Mouse (Mus musculus) midbrain, embryonic 10.5 days (tissue): ENCODE data around the gene Pde10a. TPM values are rescaled to one million over a fixed set of nuclear protein-coding genes. Genes with fewer than 3 reads are reported as not detected.
"Not testable (repeated sequence)": the region's sequence is repeated elsewhere in the genome, so short reads cannot be mapped to it uniquely, and the experiment has no call there.

ENCODE experiments used
- DNase-seq: peaks from one replicate; pipeline ENCODE4 v3.0.0-alpha.2; 2017; ENCODE audit warnings: low spot score
- H3K27ac ChIP-seq: fragments of 300-500 bp; sonication (generic); replicated peaks from 2 replicates; pipeline ENCODE4 v1.5.1; 2016; ENCODE audit warnings: mild to moderate bottlenecking
- H3K27me3 ChIP-seq: fragments of 300-500 bp; sonication (generic); 2 replicates; pipeline ENCODE4 v1.6.1; 2016; ENCODE audit warnings: low read depth, mild to moderate bottlenecking; ENCODE audit not compliant: poor library complexity, severe bottlenecking
- H3K36me3 ChIP-seq: fragments of 300-500 bp; sonication (generic); 2 replicates; pipeline ENCODE4 v1.6.1; 2016; ENCODE audit warnings: mild to moderate bottlenecking, moderate library complexity
- H3K4me1 ChIP-seq: fragments of 300-500 bp; sonication (generic); 2 replicates; pipeline ENCODE4 v1.6.1; 2016
- H3K4me3 ChIP-seq: fragments of 300-500 bp; sonication (generic); 2 replicates; pipeline ENCODE4 v1.5.1; 2016; ENCODE audit warnings: mild to moderate bottlenecking, moderate library complexity
- H3K9me3 ChIP-seq: fragments of 300-500 bp; sonication (generic); replicated peaks from 2 replicates; pipeline ENCODE4 v1.6.1; 2016; ENCODE audit warnings: mild to moderate bottlenecking
- WGBS: fragments of 180-500 bp; shearing (Covaris S2); methylation state at CpG from one replicate; pipeline ENCODE4 v1.1.7; 2016; 5-methylcytosine and 5-hydroxymethylcytosine counted together
- polyA plus RNA-seq: library from polyadenylated mRNA; unstranded; fragments of >200 nt; fragmentation: Nextera tagmentation; extraction: Ambion mirVana; gene quantifications from 2 replicates; pipeline ENCODE4 v1.2.1, GENCODE M21; 2016

Pde10a gene
- polyA plus RNA-seq, 1 experiment from 2014 or later, result 5.3 TPM

DNA sequence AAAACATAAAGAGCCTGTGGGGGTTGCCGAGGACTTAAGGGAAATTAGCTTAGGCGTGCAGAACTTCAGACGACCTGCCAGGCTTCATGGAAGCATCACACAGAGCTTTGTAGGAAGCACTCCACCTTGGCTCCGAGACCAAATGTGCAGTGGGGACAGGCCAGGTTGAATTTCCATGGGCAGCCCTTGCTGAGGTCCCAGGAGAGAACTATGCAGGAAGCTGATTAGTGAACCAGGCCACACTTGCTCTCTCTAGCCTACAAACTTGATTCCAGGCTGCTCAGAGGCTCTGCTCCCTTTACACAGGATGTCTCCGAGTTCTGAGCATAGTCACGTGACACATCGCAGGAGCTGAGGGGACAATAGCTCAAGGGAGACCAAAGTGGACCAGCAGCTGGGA is 175.9 kb downstream of the Pde10a start:
- Histone ChIP-seq H3K4me3 (no peak overlapping the region), H3K27me3 (no peaks in the 10 kb centered on the region), H3K9me3 (peaks cover 5% of the 10 kb centered on the region; the same call in 1 of the 2 replicates), H3K36me3 (no peaks in the 10 kb centered on the region), H3K4me1 (0 out of 2 replicates have a peak, but pooled peaks cover 8% of the 10 kb centered on the region), H3K27ac (no peak overlapping the region)
- 78% methylated on average over 7 of the region's 7 CpGs for WGBS
- DNase-seq, result no peak

DNA sequence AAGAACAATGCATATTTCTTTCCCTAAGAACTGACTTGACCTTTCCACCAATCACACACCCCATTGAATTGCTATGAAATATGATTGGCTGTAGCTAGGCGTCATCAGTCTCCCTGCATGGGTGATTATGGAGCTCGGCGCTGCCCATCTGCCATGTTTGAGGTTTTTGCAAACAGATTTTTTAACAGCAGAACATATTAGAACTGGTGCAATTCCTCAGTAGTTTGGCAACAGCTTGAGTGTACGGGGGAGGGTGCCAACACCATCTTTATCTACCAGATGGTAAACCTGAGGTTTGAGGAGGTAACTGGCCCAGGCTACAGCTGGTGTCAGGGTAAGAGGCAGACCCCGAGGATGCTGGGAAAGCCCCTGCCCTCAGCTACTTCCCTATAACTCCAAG is 177.3 kb downstream of the Pde10a start:
- 0 out of 2 replicates have a peak, but pooled peaks cover 8% of the 10 kb centered on the region for H3K4me1 ChIP-seq
- H3K36me3 ChIP-seq, result no peaks in the 10 kb centered on the region
- no peak overlapping the region for H3K4me3 ChIP-seq
- WGBS, result 89% methylated on average over 5 of the region's 5 CpGs
- H3K27ac ChIP-seq, result no peak overlapping the region
- no peak for DNase-seq
- no peaks in the 10 kb centered on the region for H3K9me3 ChIP-seq
- H3K27me3 ChIP-seq, result no peaks in the 10 kb centered on the region

DNA sequence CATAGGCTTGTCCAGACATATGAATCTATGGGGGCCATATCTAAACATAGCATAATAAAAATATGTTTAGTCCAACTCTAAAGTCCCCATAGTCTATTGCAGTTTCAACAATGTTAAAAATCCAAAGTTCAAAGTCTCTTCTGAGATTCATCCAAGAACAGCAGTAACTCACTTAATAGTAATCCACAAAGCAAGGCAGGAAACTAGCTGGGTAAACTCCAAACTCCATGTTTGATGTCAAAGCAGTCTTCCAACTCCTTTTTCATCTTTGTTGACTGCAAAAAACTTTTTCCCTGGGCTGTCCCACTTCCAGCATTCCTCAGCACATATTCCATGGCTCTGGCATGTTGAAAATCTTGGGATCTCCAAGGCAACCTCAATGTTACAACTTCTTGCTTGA is 182.8 kb downstream of the Pde10a start:
- H3K36me3 ChIP-seq, result no peaks in the 10 kb centered on the region
- no peak for DNase-seq
- H3K4me3 ChIP-seq, result no peak overlapping the region
- H3K27ac ChIP-seq, result no peak overlapping the region
- 0 out of 2 replicates have a peak, but pooled peaks cover under 1% of the 10 kb centered on the region for H3K9me3 ChIP-seq
- H3K4me1 ChIP-seq, result no peaks in the 10 kb centered on the region
- no peaks in the 10 kb centered on the region for H3K27me3 ChIP-seq

DNA sequence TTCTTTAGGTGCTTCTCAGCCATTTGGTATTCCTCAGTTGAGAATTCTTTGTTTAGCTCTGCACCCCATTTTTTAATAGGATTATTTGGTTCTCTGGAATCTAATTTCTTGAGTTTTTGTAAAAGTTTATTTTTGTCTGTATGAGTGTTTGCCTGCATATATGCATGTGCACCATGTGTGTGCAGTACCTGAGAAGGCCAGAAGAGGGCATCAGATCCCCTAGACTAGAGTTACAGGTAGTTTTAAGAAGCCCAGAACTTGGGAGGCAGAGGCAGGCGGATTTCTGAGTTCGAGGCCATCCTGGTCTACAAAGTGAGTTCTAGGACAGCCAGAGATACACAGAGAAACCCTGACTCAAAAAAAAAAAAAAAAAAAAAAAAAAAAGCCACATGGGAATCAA is 187.6 kb downstream of the Pde10a start:
- not testable (repeated sequence) for H3K4me3 ChIP-seq, H3K36me3 ChIP-seq, H3K27ac ChIP-seq, H3K27me3 ChIP-seq, H3K9me3 ChIP-seq, DNase-seq, H3K4me1 ChIP-seq
- WGBS, result 98% methylated on average over 2 of the region's 2 CpGs

DNA sequence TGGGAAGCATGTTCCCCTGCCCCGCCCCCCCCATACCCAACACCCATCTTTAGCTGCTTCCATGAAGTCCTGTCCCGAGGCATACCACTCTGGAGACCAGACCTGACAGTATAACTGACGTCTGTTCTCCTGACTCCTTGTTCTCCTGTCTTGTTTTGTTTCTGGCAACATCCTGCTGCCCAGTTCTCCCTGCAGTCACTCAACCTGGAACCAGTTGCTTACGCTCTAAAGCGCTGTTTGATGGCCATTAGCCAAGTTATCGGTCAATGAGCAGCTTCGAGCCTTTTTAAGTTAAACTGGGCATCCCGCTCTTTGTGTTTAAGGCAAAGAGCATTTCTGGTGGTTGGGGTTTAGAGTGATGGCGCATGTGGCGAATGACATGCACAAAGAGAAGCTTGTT is 195.8 kb downstream of the Pde10a start:
- no peak overlapping the region for H3K4me3 ChIP-seq
- H3K4me1 ChIP-seq, result no peaks in the 10 kb centered on the region
- WGBS, result 87% methylated on average over 10 of the region's 10 CpGs
- no peak overlapping the region for H3K27ac ChIP-seq
- no peak for DNase-seq
- H3K9me3 ChIP-seq, result no peaks in the 10 kb centered on the region
- no peaks in the 10 kb centered on the region for H3K36me3 ChIP-seq
- no peaks in the 10 kb centered on the region for H3K27me3 ChIP-seq

DNA sequence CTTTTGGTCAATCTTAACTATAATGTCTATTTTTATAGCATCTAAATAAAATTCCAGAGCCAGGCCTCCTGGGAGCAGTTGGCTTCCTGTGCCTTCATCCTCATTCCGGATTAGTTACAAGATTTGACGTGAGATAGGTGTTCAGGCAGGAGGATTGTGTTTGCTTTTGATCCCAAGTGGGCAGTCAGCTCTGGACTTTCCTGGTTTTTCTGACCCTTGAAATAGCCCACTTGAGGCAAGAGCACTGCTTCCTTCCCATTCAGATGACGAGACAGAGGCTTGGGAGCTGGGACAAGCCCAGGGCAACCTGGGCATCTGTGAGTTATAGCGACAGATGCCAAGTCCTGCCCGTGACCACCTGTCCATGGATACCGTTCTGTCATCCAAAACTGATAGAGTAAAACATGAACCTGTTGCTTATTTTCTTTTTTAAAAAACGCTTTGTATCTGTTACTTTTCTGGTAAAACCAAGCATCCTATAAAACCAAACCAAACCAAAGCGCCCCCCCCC is 199.3 kb downstream of the Pde10a start:
- no peak overlapping the region for H3K27ac ChIP-seq
- H3K36me3 ChIP-seq, result no peaks in the 10 kb centered on the region
- no peaks in the 10 kb centered on the region for H3K9me3 ChIP-seq
- no peaks in the 10 kb centered on the region for H3K27me3 ChIP-seq
- no peak for DNase-seq
- 88% methylated on average over 8 of the region's 8 CpGs for WGBS
- H3K4me3 ChIP-seq, result no peak overlapping the region
- H3K4me1 ChIP-seq, result no peaks in the 10 kb centered on the region

DNA sequence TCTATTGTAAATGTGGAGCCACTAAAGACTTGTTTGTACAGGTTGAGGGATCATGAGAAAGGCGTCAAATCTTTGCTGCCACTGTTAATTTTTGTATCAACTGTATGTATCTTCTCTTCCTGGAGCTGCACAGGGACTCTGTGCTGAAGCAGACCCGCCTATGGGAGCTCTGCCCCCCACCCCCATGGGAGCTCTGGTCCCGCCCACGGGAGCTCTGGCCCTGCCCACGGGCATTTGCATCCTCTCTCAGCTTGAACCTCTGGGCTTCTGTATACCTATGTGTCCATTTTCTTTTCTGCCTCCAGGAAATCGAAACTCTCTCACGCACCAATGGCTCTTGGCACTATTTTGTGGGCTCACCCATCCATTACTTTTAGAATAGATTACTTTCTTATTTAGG is 203.5 kb downstream of the Pde10a start:
- no peaks in the 10 kb centered on the region for H3K36me3 ChIP-seq
- H3K27me3 ChIP-seq, result no peaks in the 10 kb centered on the region
- H3K27ac ChIP-seq, result no peak overlapping the region
- 51% methylated on average over 7 of the region's 7 CpGs for WGBS
- no peaks in the 10 kb centered on the region for H3K9me3 ChIP-seq
- no peaks in the 10 kb centered on the region for H3K4me1 ChIP-seq
- DNase-seq, result no peak
- no peak overlapping the region for H3K4me3 ChIP-seq

DNA sequence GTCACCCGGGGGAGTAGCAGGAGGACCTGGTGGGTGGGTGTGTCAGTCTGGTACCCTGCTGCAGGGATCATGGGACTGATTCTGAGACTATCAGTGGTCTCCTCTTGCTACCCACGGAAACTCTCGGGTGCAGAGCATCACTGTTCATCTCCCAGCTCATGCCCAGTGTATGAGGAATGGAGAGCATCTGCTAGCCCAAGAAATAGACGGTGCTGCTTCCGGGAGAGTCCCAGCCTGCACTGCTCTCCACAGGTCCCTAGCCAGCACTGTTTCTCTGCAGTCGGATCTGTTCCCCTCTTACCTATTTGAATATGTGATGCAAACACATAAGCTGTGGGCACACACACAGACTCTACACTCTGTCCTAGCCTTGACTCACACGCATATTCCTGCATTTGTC is 204.6 kb downstream of the Pde10a start:
- Histone ChIP-seq H3K4me1 (no peaks in the 10 kb centered on the region), H3K36me3 (no peaks in the 10 kb centered on the region), H3K4me3 (no peak overlapping the region), H3K9me3 (no peaks in the 10 kb centered on the region), H3K27ac (no peak overlapping the region), H3K27me3 (no peaks in the 10 kb centered on the region)
- 85% methylated on average over 7 of the region's 7 CpGs for WGBS
- DNase-seq, result no peak

DNA sequence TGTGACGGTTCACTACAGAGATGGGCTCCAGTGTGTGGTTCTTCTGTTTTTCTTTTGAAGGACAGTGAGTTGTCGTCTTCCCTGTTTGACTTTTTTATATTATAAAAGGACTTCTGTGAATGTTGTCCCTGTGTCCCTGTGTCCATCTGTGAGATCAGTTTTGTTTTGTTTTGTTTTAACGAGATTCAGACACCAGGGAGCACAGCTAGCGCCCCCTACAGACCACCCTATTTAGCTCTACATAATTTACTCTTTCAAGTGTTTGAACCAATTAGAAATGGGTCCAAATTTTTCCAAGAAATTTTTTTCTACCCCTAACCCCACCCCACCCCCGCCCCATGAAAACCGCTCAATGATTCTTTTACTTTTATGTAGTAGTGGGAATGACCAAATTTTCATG is 205.9 kb downstream of the Pde10a start:
- 64% methylated on average over 6 of the region's 6 CpGs for WGBS
- Histone ChIP-seq H3K27me3 (no peaks in the 10 kb centered on the region), H3K4me3 (no peak overlapping the region), H3K9me3 (no peaks in the 10 kb centered on the region), H3K27ac (no peak overlapping the region), H3K4me1 (no peaks in the 10 kb centered on the region), H3K36me3 (no peaks in the 10 kb centered on the region)
- DNase-seq, result no peak

DNA sequence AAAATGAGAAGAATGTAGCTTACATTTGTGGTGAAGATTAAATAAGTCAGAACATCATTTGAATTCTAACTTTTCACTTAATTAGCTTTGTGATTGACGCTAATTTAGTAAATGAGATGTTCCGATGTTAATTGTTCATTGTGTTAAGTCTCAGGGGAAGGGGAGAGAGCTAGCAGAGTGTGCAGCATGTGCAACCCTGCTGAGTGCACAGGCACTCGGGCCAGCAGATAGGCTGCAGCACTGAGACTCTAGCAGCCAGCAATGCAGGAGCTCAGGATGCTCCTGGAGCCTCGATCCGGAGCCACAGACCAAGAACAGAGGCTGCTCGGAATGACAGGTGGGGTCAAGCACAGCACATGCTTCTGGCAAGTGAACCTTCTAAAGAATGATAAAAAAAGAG is 211.1 kb downstream of the Pde10a start:
- H3K4me1 ChIP-seq, result no peaks in the 10 kb centered on the region
- no peak overlapping the region for H3K27ac ChIP-seq
- no peak overlapping the region for H3K4me3 ChIP-seq
- H3K36me3 ChIP-seq, result no peaks in the 10 kb centered on the region
- no peak for DNase-seq
- no peaks in the 10 kb centered on the region for H3K9me3 ChIP-seq
- no peaks in the 10 kb centered on the region for H3K27me3 ChIP-seq
- 84% methylated on average over 6 of the region's 6 CpGs for WGBS

DNA sequence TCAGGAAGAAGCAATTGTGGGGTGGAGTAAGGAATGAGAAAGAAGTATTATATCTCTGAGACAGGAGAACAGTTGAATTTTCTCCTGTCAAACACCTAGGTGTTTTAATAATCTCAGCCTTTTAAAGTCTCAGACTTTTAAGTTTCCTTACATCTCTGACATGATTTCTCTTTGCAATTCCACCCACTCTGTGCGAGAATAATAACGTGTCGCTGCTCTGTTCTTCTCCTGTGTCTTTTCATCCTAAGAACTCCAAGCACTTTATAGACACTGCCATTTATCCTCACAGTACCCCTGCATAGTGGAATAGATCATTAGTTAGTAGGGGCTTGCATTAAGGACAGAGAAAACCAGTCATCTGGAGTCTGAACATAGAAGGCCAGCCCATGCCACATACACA is 217.6 kb downstream of the Pde10a start:
- WGBS, result 93% methylated on average over 3 of the region's 3 CpGs
- H3K9me3 ChIP-seq, result no peaks in the 10 kb centered on the region
- H3K4me3 ChIP-seq, result no peak overlapping the region
- no peaks in the 10 kb centered on the region for H3K36me3 ChIP-seq
- H3K27me3 ChIP-seq, result no peaks in the 10 kb centered on the region
- H3K27ac ChIP-seq, result no peak overlapping the region
- DNase-seq, result no peak
- no peaks in the 10 kb centered on the region for H3K4me1 ChIP-seq

DNA sequence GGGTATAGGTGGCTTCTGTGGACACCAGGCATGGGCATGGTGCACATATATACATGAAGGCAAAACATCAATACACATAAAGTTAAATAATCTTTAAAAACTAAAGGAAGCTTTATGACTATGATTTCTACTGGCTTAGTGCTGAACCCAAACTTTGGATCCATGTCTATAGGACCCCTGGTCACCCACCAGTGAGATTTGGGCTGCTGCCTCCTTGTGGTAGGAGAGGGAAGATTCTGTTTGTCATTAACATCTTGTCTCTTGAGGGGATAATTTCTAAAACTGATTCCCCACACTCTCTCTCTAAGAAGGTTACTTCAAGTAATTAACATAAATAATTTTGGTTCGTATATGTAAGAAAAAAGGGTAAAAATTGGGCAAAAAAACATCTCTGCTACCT is 220.2 kb downstream of the Pde10a start:
- no peaks in the 10 kb centered on the region for H3K4me1 ChIP-seq
- DNase-seq, result no peak
- no peaks in the 10 kb centered on the region for H3K36me3 ChIP-seq
- 67% methylated on average over 1 of the region's 1 CpGs for WGBS
- H3K27ac ChIP-seq, result no peak overlapping the region
- H3K4me3 ChIP-seq, result no peak overlapping the region
- H3K9me3 ChIP-seq, result no peaks in the 10 kb centered on the region
- no peaks in the 10 kb centered on the region for H3K27me3 ChIP-seq

DNA sequence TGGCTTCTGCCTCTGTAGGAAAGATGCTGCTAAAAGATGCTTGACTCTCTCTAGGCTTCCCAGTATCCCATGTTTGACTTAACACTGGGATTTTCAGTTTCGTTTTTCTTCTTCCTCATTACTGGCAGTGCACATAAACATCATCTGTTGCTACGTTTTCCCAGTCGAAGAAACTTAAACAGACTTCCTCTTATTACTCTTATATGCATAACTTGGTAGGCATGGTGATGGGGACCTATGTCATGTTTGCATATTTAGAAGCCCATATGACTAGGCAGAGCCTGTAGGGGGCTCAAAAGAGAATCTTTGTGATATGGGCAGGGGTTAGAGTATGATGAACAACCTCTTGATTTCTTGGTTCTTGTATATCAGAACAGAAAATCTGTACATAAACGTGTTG is 224.3 kb downstream of the Pde10a start:
- Histone ChIP-seq H3K27ac (no peak overlapping the region), H3K4me1 (no peaks in the 10 kb centered on the region), H3K27me3 (no peaks in the 10 kb centered on the region), H3K4me3 (no peak overlapping the region), H3K9me3 (no peaks in the 10 kb centered on the region), H3K36me3 (no peaks in the 10 kb centered on the region)
- DNase-seq, result no peak
- 89% methylated on average over 4 of the region's 4 CpGs for WGBS

DNA sequence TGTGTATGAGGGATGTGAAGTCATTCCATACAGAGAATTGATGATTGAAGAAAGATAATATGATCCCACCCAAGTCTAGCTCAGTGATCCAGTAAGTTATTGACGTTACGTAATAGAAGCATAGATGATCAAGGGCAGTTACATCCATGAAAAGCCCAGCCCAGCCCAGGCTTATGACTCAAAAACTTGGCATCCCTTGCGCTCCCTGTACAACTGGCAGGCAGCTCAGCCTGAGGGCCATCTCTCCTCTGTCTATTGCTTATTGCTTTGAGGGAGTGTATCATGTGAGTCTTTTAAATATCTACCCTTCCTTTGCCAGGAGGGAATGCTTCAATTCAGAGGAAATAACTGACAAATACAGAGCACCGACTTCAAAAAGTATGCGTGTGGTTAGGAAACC is 232.4 kb downstream of the Pde10a start:
- Histone ChIP-seq H3K27ac (no peak overlapping the region), H3K36me3 (no peaks in the 10 kb centered on the region), H3K4me1 (no peaks in the 10 kb centered on the region), H3K27me3 (no peaks in the 10 kb centered on the region), H3K4me3 (no peak overlapping the region), H3K9me3 (no peaks in the 10 kb centered on the region)
- WGBS, result 94% methylated on average over 5 of the region's 5 CpGs
- no peak for DNase-seq
